Mouse (Mus musculus) stomach, postnatal 0 days (tissue): ENCODE results near the gene Hnrnph2.

ENCODE experiments used
- CTCF ChIP-seq: IDR thresholded peaks from 2 replicates; pipeline ENCODE4 v1.5.1; 2016; ENCODE audit warnings: antibody characterized with exemption, low read depth, mild to moderate bottlenecking, moderate library complexity
- EP300 ChIP-seq: optimal IDR thresholded peaks from 2 replicates; pipeline ENCODE3; 2016; ENCODE audit warnings: antibody characterized with exemption

DNA sequence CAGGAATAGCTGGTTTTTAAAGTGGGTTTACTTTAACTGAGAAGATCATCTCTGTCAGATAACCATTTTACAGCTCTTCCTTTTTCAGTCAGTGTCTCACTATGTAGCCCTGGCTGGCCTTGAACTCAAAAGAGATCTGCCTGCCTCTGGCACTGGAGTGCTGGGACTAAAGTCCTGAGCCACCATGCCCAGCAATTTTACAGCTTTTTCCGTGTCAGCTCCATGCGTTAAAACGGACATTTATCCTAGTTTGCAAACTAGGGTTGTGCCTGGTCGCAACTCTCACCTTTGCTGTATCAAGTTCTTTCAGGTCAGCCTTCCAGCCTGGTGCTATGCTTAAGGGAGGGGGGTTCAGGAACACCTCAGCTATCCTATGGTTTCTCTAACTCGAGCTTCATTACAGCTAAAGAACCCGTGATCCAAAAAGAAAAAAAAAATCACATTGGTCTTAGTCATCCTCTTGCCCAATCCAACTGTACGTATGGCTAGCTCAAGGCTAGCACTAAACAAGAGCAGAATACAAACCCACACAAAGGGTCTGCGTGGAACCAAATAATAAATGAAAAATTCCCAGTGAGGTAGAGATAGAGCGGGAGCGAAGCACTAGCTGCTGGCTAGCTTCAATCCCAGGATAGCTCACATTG lies 935 bp upstream of the Hnrnph2 start:
- TF ChIP-seq CTCF (no peak), EP300 (no peak)
